Mouse (Mus musculus): ENCODE measurements around the gene Kif12.

GRCm38 (mm10) chr4:63217513-63217912, 45.6 kb upstream of the Kif12 start:
- TF ChIP-seq POLR2A (IDR thresholded peaks at IDR 0.05; ENCODE audit: extremely low read depth, insufficient read depth, low read length), result no peak
- TF ChIP-seq CTCF (IDR thresholded peaks at IDR 0.05; ENCODE audit: extremely low read depth, insufficient read depth, low read length), result no peak
